ENCODE assay signal across 8 mouse cellular contexts in genomic region chr5:73013611-73014287, GRCm38 (mm10). TPM values are rescaled to one million over a fixed set of nuclear protein-coding genes. Genes with fewer than 3 reads are reported as not detected.
DNase-seq lines count a peak whose midpoint lies in the region; ATAC-seq lines count a peak whose summit lies in the region.
"Not testable (repeated sequence)": the region's sequence is repeated elsewhere in the genome, so short reads cannot be mapped to it uniquely, and the experiment has no call there.

No protein-coding gene starts in this region.

- H3K9me3 ChIP-seq in forebrain, embryonic 12.5 days; heart, embryonic 12.5 days (replicated peaks); hindbrain, embryonic 16.5 days (ENCODE audit: control insufficient read depth, low read length); limb, embryonic 11.5 days (ENCODE audit: control insufficient read depth, low read length); lung, embryonic 16.5 days (ENCODE audit: control insufficient read depth, low read length); neural tube, embryonic 11.5 days (ENCODE audit: control insufficient read depth, low read length): not testable (repeated sequence)

- peak; percentile 62 for DNase-seq in limb, embryonic 11.5 days (ENCODE audit: low spot score)
- DNase-seq in neural tube, embryonic 11.5 days (ENCODE audit: low spot score): peak; percentile 50
- peak; percentile 18 for DNase-seq in thymus, postnatal 4 days

- peak overlapping the region; percentile 81 for H3K4me2 ChIP-seq in forebrain, embryonic 12.5 days
- peak overlapping the region; percentile 96 for H3K4me2 ChIP-seq in heart, embryonic 12.5 days
- peak overlapping the region; percentile 59 for H3K4me2 ChIP-seq in hindbrain, embryonic 16.5 days (ENCODE audit: low read length)
- peak overlapping the region; percentile 45 for H3K4me2 ChIP-seq in limb, embryonic 11.5 days (ENCODE audit: low read depth, severe bottlenecking)
- peak overlapping the region; percentile 63 for H3K4me2 ChIP-seq in lung, embryonic 16.5 days (ENCODE audit: low read depth, low read length)
- peak overlapping the region; percentile 61 for H3K4me2 ChIP-seq in neural tube, embryonic 11.5 days (ENCODE audit: low read depth)

- peak; percentile 76 for ATAC-seq in forebrain, embryonic 12.5 days (ENCODE audit: low FRiP score)
- 0 out of 2 replicates have a peak, but pooled peaks have one; percentile 36 for ATAC-seq in heart, embryonic 12.5 days (ENCODE audit: insufficient number of reproducible peaks, low FRiP score)
- ATAC-seq in hindbrain, embryonic 16.5 days: peak; percentile 70
- ATAC-seq in limb, embryonic 11.5 days (ENCODE audit: insufficient number of reproducible peaks, low FRiP score, low TSS enrichment, low read depth): peak; percentile 45; the same call in 1 of the 2 replicates
- ATAC-seq in lung, embryonic 16.5 days (ENCODE audit: low read depth): peak; percentile 43; the same call in 1 of the 2 replicates
- peak; percentile 75 for ATAC-seq in neural tube, embryonic 11.5 days (ENCODE audit: insufficient read depth, low FRiP score, low TSS enrichment)

- peak overlapping the region; percentile 55 for H3K4me3 ChIP-seq in brown adipose tissue, adult 24 weeks (ENCODE audit: insufficient read depth, low read depth, low read length)
- H3K4me3 ChIP-seq in forebrain, embryonic 12.5 days (replicated peaks): peak overlapping the region; percentile 44
- H3K4me3 ChIP-seq in heart, embryonic 12.5 days: peak overlapping the region; percentile 52
- H3K4me3 ChIP-seq in hindbrain, embryonic 16.5 days (ENCODE audit: low read length): peak overlapping the region; percentile 40
- peak overlapping the region; percentile 26 for H3K4me3 ChIP-seq in limb, embryonic 11.5 days (ENCODE audit: low read depth, low read length)
- peak overlapping the region; percentile 44 for H3K4me3 ChIP-seq in lung, embryonic 16.5 days (ENCODE audit: low read length)
- peak overlapping the region; percentile 32 for H3K4me3 ChIP-seq in neural tube, embryonic 11.5 days (ENCODE audit: low read depth, low read length)

- H3K36me3 ChIP-seq in forebrain, embryonic 12.5 days (replicated peaks); heart, embryonic 12.5 days; hindbrain, embryonic 16.5 days (ENCODE audit: control insufficient read depth, insufficient read depth, low read length); limb, embryonic 11.5 days (ENCODE audit: control insufficient read depth, insufficient read depth, low read length); lung, embryonic 16.5 days (ENCODE audit: control insufficient read depth, insufficient read depth, low read length); neural tube, embryonic 11.5 days (ENCODE audit: control insufficient read depth, insufficient read depth, low read length): not testable (repeated sequence)

- not testable (repeated sequence) for H3K4me1 ChIP-seq in brown adipose tissue, adult 24 weeks (ENCODE audit: control insufficient read depth, insufficient read depth, insufficient read length, low read length); hindbrain, embryonic 16.5 days (ENCODE audit: control insufficient read depth, insufficient read depth, low read depth, low read length); limb, embryonic 11.5 days (ENCODE audit: control insufficient read depth, insufficient read depth, low read length); lung, embryonic 16.5 days (replicated peaks; ENCODE audit: control insufficient read depth, insufficient read depth, low read length); neural tube, embryonic 11.5 days (ENCODE audit: control insufficient read depth, insufficient read depth, low read length)
- H3K4me1 ChIP-seq in forebrain, embryonic 12.5 days: peaks cover 10% of the 10 kb centered on the region
- H3K4me1 ChIP-seq in heart, embryonic 12.5 days (replicated peaks): peaks cover 12% of the 10 kb centered on the region; the same call in 1 of the 2 replicates

- 1% methylated on average over 45 of the region's 65 CpGs for WGBS in forebrain, embryonic 12.5 days
- WGBS in heart, embryonic 12.5 days: 2% methylated on average over 59 of the region's 65 CpGs
- 1% methylated on average over 34 of the region's 65 CpGs for WGBS in hindbrain, embryonic 16.5 days
- 3% methylated on average over 51 of the region's 65 CpGs for WGBS in limb, embryonic 11.5 days
- under 1% methylated on average over 42 of the region's 65 CpGs for WGBS in lung, embryonic 16.5 days
- WGBS in neural tube, embryonic 11.5 days: 3% methylated on average over 38 of the region's 65 CpGs

- H3K27me3 ChIP-seq in forebrain, embryonic 12.5 days: peaks cover 32% of the 10 kb centered on the region
- peaks cover 51% of the 10 kb centered on the region for H3K27me3 ChIP-seq in heart, embryonic 12.5 days (replicated peaks)
- H3K27me3 ChIP-seq in hindbrain, embryonic 16.5 days (replicated peaks; ENCODE audit: control insufficient read depth, insufficient read depth, low read length); limb, embryonic 11.5 days (ENCODE audit: control insufficient read depth, insufficient read depth, low read length); neural tube, embryonic 11.5 days (ENCODE audit: control insufficient read depth, insufficient read depth, low read length): not testable (repeated sequence)
- peaks cover 16% of the 10 kb centered on the region for H3K27me3 ChIP-seq in lung, embryonic 16.5 days (ENCODE audit: control insufficient read depth, insufficient read depth, low read depth, low read length)

- not testable (repeated sequence) for H3K27ac ChIP-seq in brown adipose tissue, adult 24 weeks (replicated peaks; ENCODE audit: low read depth, low read length); forebrain, embryonic 12.5 days; heart, embryonic 12.5 days (ENCODE audit: poor library complexity, severe bottlenecking); hindbrain, embryonic 16.5 days (ENCODE audit: low read depth, low read length); limb, embryonic 11.5 days (replicated peaks; ENCODE audit: low read depth, low read length); lung, embryonic 16.5 days (ENCODE audit: low read length); neural tube, embryonic 11.5 days (ENCODE audit: low read depth, low read length)

- peak overlapping the region; percentile 48; the same call in 1 of the 2 replicates for H3K9ac ChIP-seq in forebrain, embryonic 12.5 days
- H3K9ac ChIP-seq in heart, embryonic 12.5 days: peak overlapping the region; percentile 62
- H3K9ac ChIP-seq in hindbrain, embryonic 16.5 days (ENCODE audit: low read depth, low read length): peak overlapping the region; percentile 30
- peak overlapping the region; percentile 12; the same call in 1 of the 2 replicates for H3K9ac ChIP-seq in limb, embryonic 11.5 days (ENCODE audit: low read length)
- H3K9ac ChIP-seq in lung, embryonic 16.5 days (ENCODE audit: low read length): peak overlapping the region; percentile 49
- peak overlapping the region; percentile 41 for H3K9ac ChIP-seq in neural tube, embryonic 11.5 days (ENCODE audit: low read length)

RNA-seq across cellular contexts. Expression of gene Slc10a4, which starts 7.1 kb away (rescaled TPM):
- polyA plus RNA-seq in brown adipose tissue, adult 24 weeks (2012; ENCODE audit: insufficient read depth, insufficient read length, missing spikeins): not detected in 2 replicates
- 12.7 and 25.0 TPM in 2 replicates for polyA plus RNA-seq in forebrain, embryonic 12.5 days (2016; fragmentation: Nextera tagmentation; extraction: Ambion mirVana)
- polyA plus RNA-seq in heart, embryonic 12.5 days (2016; fragmentation: Nextera tagmentation; extraction: Ambion mirVana): 0.41 and 0.50 TPM in 2 replicates
- polyA plus RNA-seq in hindbrain, embryonic 16.5 days (2015; fragmentation: Nextera tagmentation; extraction: Ambion mirVana): 35.5 and 41.4 TPM in 2 replicates
- 0.56 and 0.91 TPM in 2 replicates for polyA plus RNA-seq in limb, embryonic 11.5 days (2014; fragmentation: Nextera tagmentation; extraction: Ambion mirVana)
- 0.84 and 1.1 TPM in 2 replicates for polyA plus RNA-seq in lung, embryonic 16.5 days (2015; fragmentation: Nextera tagmentation; extraction: Ambion mirVana)
- polyA plus RNA-seq in neural tube, embryonic 11.5 days (2014; fragmentation: Nextera tagmentation; extraction: Ambion mirVana): 33.3 and 39.0 TPM in 2 replicates

RNA-seq across cellular contexts. Expression of gene Gm10135, which starts 39.2 kb away (rescaled TPM):
- not detected in 2 replicates for polyA plus RNA-seq in brown adipose tissue, adult 24 weeks (2012; ENCODE audit: insufficient read depth, insufficient read length, missing spikeins)
- not detected in 2 replicates for polyA plus RNA-seq in forebrain, embryonic 12.5 days (2016; fragmentation: Nextera tagmentation; extraction: Ambion mirVana)
- not detected in 2 replicates for polyA plus RNA-seq in heart, embryonic 12.5 days (2016; fragmentation: Nextera tagmentation; extraction: Ambion mirVana)
- not detected in 2 replicates for polyA plus RNA-seq in hindbrain, embryonic 16.5 days (2015; fragmentation: Nextera tagmentation; extraction: Ambion mirVana)
- not detected in 2 replicates for polyA plus RNA-seq in limb, embryonic 11.5 days (2014; fragmentation: Nextera tagmentation; extraction: Ambion mirVana)
- polyA plus RNA-seq in lung, embryonic 16.5 days (2015; fragmentation: Nextera tagmentation; extraction: Ambion mirVana): not detected in 2 replicates
- polyA plus RNA-seq in neural tube, embryonic 11.5 days (2014; fragmentation: Nextera tagmentation; extraction: Ambion mirVana): not detected in 2 replicates

Comparison
In these comparisons a context has a peak if more than half of its experiments do, and no peak if none do; other contexts are left out.
1. H3K4me2 ChIP-seq: peak in every context shown above with its lines; median percentile 96 in heart, embryonic 12.5 days; 81 in forebrain, embryonic 12.5 days; 63 in lung, embryonic 16.5 days; 61 in neural tube, embryonic 11.5 days; 59 in hindbrain, embryonic 16.5 days; 45 in limb, embryonic 11.5 days.
2. H3K9ac ChIP-seq: peak in every context shown above with its lines; median percentile 62 in heart, embryonic 12.5 days; 49 in lung, embryonic 16.5 days; 48 in forebrain, embryonic 12.5 days; 41 in neural tube, embryonic 11.5 days; 30 in hindbrain, embryonic 16.5 days; 12 in limb, embryonic 11.5 days.